Mouse (Mus musculus) forebrain, embryonic 12.5 days (tissue): ENCODE measurements around the gene Ccdc122. TPM values are rescaled to one million over a fixed set of nuclear protein-coding genes. Genes with fewer than 3 reads are reported as not detected.
"Not testable (repeated sequence)": the region's sequence is repeated elsewhere in the genome, so short reads cannot be mapped to it uniquely, and the experiment has no call there.

Experiments used
- ATAC-seq: fragments of 200-750 bp; cut with Nextera tagmentation; 2 replicates; pipeline ENCODE4 v1.8.0; 2017; ENCODE audit warnings: moderate TSS enrichment; ENCODE audit not compliant: low FRiP score
- H3K27ac ChIP-seq: fragments of 300-500 bp; sonication (generic); 2 replicates; pipeline ENCODE4 v1.5.1; 2016; ENCODE audit warnings: mild to moderate bottlenecking
- H3K27me3 ChIP-seq: fragments of 300-500 bp; sonication (generic); 2 replicates; pipeline ENCODE4 v1.6.1; 2016; ENCODE audit warnings: mild to moderate bottlenecking
- H3K36me3 ChIP-seq: fragments of 300-500 bp; sonication (generic); replicated peaks from 2 replicates; pipeline ENCODE4 v1.6.1; 2016; ENCODE audit warnings: mild to moderate bottlenecking
- H3K4me1 ChIP-seq: fragments of 300-500 bp; sonication (generic); 2 replicates; pipeline ENCODE4 v1.6.1; 2016
- H3K4me2 ChIP-seq: fragments of 300-500 bp; sonication (generic); 2 replicates; pipeline ENCODE4 v1.6.1; 2016; ENCODE audit warnings: mild to moderate bottlenecking, moderate library complexity
- H3K4me3 ChIP-seq: fragments of 300-500 bp; sonication (generic); replicated peaks from 2 replicates; pipeline ENCODE4 v1.5.1; 2016; ENCODE audit warnings: mild to moderate bottlenecking
- H3K9ac ChIP-seq: fragments of 300-500 bp; sonication (generic); 2 replicates; pipeline ENCODE4 v1.6.1; 2016; ENCODE audit warnings: mild to moderate bottlenecking
- H3K9me3 ChIP-seq: fragments of 300-500 bp; sonication (generic); 2 replicates; pipeline ENCODE4 v1.6.1; 2016
- WGBS: fragments of 180-500 bp; shearing (Covaris S2); methylation state at CpG from one replicate; pipeline ENCODE4 v1.1.7; 2016; 5-methylcytosine and 5-hydroxymethylcytosine counted together
- polyA plus RNA-seq: library from polyadenylated mRNA; unstranded; fragments of >200 nt; fragmentation: Nextera tagmentation; extraction: Ambion mirVana; gene quantifications from 2 replicates; pipeline ENCODE4 v1.2.1, GENCODE M21; 2016

Ccdc122 gene
- polyA plus RNA-seq, 1 experiment from 2014 or later: 1.8 TPM

- H3K36me3 ChIP-seq: no peaks in the 10 kb centered on the region
- no peak overlapping the region for H3K4me3 ChIP-seq
- H3K4me1 ChIP-seq: no peaks in the 10 kb centered on the region; the same call in 1 of the 2 replicates
- H3K27ac ChIP-seq: no peak overlapping the region
- H3K4me2 ChIP-seq: no peak overlapping the region
- ATAC-seq: no peak
- WGBS: 97% methylated on average over 3 of the region's 3 CpGs
- peaks cover 9% of the 10 kb centered on the region; the same call in 1 of the 2 replicates for H3K27me3 ChIP-seq
- H3K9ac ChIP-seq: no peak overlapping the region
- H3K9me3 ChIP-seq: no peaks in the 10 kb centered on the region
These were observed 3.2 kb upstream of the Ccdc122 start for GRCm38 (mm10) chr14:77033391-77033790.

- Histone ChIP-seq H3K36me3 (no peaks in the 10 kb centered on the region), H3K9me3 (no peaks in the 10 kb centered on the region), H3K4me1 (no peaks in the 10 kb centered on the region; the same call in 1 of the 2 replicates), H3K27ac (no peak overlapping the region), H3K4me2 (no peak overlapping the region), H3K9ac (no peak overlapping the region), H3K4me3 (no peak overlapping the region), H3K27me3 (peaks cover 9% of the 10 kb centered on the region; the same call in 1 of the 2 replicates)
- ATAC-seq: no peak
- WGBS: 59% methylated on average over 7 of the region's 7 CpGs
These were observed 2.2 kb upstream of the Ccdc122 start for GRCm38 (mm10) chr14:77034175-77034915.

GRCm38 (mm10) chr14:77034970-77035369, 1.6 kb upstream of the Ccdc122 start:
- no peak overlapping the region for H3K9ac ChIP-seq
- peaks cover 9% of the 10 kb centered on the region; the same call in 1 of the 2 replicates for H3K27me3 ChIP-seq
- no peak overlapping the region for H3K4me3 ChIP-seq
- H3K9me3 ChIP-seq: no peaks in the 10 kb centered on the region
- no peaks in the 10 kb centered on the region; the same call in 1 of the 2 replicates for H3K4me1 ChIP-seq
- no peak overlapping the region for H3K4me2 ChIP-seq
- no peak for ATAC-seq
- 85% methylated on average over 8 of the region's 8 CpGs for WGBS
- H3K27ac ChIP-seq: no peak overlapping the region
- H3K36me3 ChIP-seq: no peaks in the 10 kb centered on the region

GRCm38 (mm10) chr14:77037330-77037729, 758 bp downstream of the Ccdc122 start:
- Histone ChIP-seq H3K4me3 (no peak overlapping the region), H3K27ac (no peak overlapping the region), H3K4me1 (no peaks in the 10 kb centered on the region; the same call in 1 of the 2 replicates), H3K4me2 (no peak overlapping the region), H3K36me3 (no peaks in the 10 kb centered on the region), H3K9me3 (no peaks in the 10 kb centered on the region), H3K27me3 (peaks cover 9% of the 10 kb centered on the region; the same call in 1 of the 2 replicates), H3K9ac (no peak overlapping the region)
- no peak for ATAC-seq
- whole genome bisulfite sequencing: 87% methylated on average over 5 of the region's 5 CpGs

- Histone ChIP-seq H3K4me3 (no peak overlapping the region), H3K9me3 (no peaks in the 10 kb centered on the region), H3K27ac (no peak overlapping the region), H3K4me1 (no peaks in the 10 kb centered on the region; the same call in 1 of the 2 replicates), H3K27me3 (peaks cover 9% of the 10 kb centered on the region; the same call in 1 of the 2 replicates), H3K4me2 (no peak overlapping the region), H3K36me3 (no peaks in the 10 kb centered on the region), H3K9ac (no peak overlapping the region)
- whole genome bisulfite sequencing: 71% methylated on average over 8 of the region's 8 CpGs
- ATAC-seq: no peak
These were observed 1.4 kb downstream of the Ccdc122 start for GRCm38 (mm10) chr14:77037832-77038425.

- H3K36me3 ChIP-seq: no peaks in the 10 kb centered on the region
- no peak overlapping the region for H3K4me2 ChIP-seq
- no peak for ATAC-seq
- H3K27ac ChIP-seq: no peak overlapping the region
- no peaks in the 10 kb centered on the region for H3K27me3 ChIP-seq
- no peaks in the 10 kb centered on the region for H3K4me1 ChIP-seq
- no peak overlapping the region for H3K9ac ChIP-seq
- no peaks in the 10 kb centered on the region for H3K9me3 ChIP-seq
- no peak overlapping the region for H3K4me3 ChIP-seq
These were observed 16.7 kb downstream of the Ccdc122 start for GRCm38 (mm10) chr14:77053288-77053687.

- Histone ChIP-seq H3K36me3 (no peaks in the 10 kb centered on the region), H3K27ac (no peak overlapping the region), H3K9ac (no peak overlapping the region), H3K4me2 (no peak overlapping the region), H3K4me1 (no peaks in the 10 kb centered on the region), H3K27me3 (no peaks in the 10 kb centered on the region), H3K9me3 (no peaks in the 10 kb centered on the region), H3K4me3 (no peak overlapping the region)
- no peak for ATAC-seq
- 87% methylated on average over 1 of the region's 1 CpGs for WGBS
These were observed 32.8 kb downstream of the Ccdc122 start for GRCm38 (mm10) chr14:77069361-77069760.

- Histone ChIP-seq H3K4me1 (no peaks in the 10 kb centered on the region), H3K36me3 (no peaks in the 10 kb centered on the region), H3K27ac (no peak overlapping the region), H3K27me3 (no peaks in the 10 kb centered on the region), H3K9ac (no peak overlapping the region), H3K4me2 (no peak overlapping the region), H3K9me3 (no peaks in the 10 kb centered on the region), H3K4me3 (no peak overlapping the region)
- WGBS: 90% methylated on average over 5 of the region's 5 CpGs
- ATAC-seq: no peak
These were observed 44.7 kb downstream of the Ccdc122 start for GRCm38 (mm10) chr14:77081248-77081647.

GRCm38 (mm10) chr14:77100285-77100684, 63.7 kb downstream of the Ccdc122 start:
- Histone ChIP-seq H3K4me2 (no peak overlapping the region), H3K9ac (no peak overlapping the region), H3K27me3 (no peaks in the 10 kb centered on the region), H3K36me3 (no peaks in the 10 kb centered on the region), H3K27ac (no peak overlapping the region), H3K4me3 (no peak overlapping the region), H3K9me3 (no peaks in the 10 kb centered on the region), H3K4me1 (no peaks in the 10 kb centered on the region)
- WGBS: 81% methylated on average over 2 of the region's 2 CpGs
- ATAC-seq: no peak

GRCm38 (mm10) chr14:77110622-77111021, 74.0 kb downstream of the Ccdc122 start:
- H3K27ac ChIP-seq, H3K4me3 ChIP-seq, H3K27me3 ChIP-seq, H3K4me2 ChIP-seq, ATAC-seq, H3K4me1 ChIP-seq, H3K9ac ChIP-seq, H3K36me3 ChIP-seq, H3K9me3 ChIP-seq: not testable (repeated sequence)
- 80% methylated on average over 5 of the region's 5 CpGs for WGBS

- no peaks in the 10 kb centered on the region for H3K36me3 ChIP-seq
- H3K4me1 ChIP-seq: no peaks in the 10 kb centered on the region
- no peaks in the 10 kb centered on the region for H3K9me3 ChIP-seq
- H3K9ac ChIP-seq: no peak overlapping the region
- no peak overlapping the region for H3K4me3 ChIP-seq
- WGBS: 95% methylated on average over 5 of the region's 5 CpGs
- H3K27ac ChIP-seq: no peak overlapping the region
- H3K27me3 ChIP-seq: no peaks in the 10 kb centered on the region
- ATAC-seq: no peak
- H3K4me2 ChIP-seq: no peak overlapping the region
These were observed 94.0 kb downstream of the Ccdc122 start for GRCm38 (mm10) chr14:77130612-77131011.

- no peak for ATAC-seq
These were observed 100.4 kb downstream of the Ccdc122 start for GRCm38 (mm10) chr14:77136936-77137335.

More at GRCm38 (mm10) chr14:77136936-77137335, 100.4 kb downstream of the Ccdc122 start:
- peaks cover 14% of the 10 kb centered on the region; the same call in 1 of the 2 replicates for H3K27me3 ChIP-seq
- H3K4me3 ChIP-seq: no peak overlapping the region
- no peaks in the 10 kb centered on the region for H3K36me3 ChIP-seq
- no peak overlapping the region for H3K4me2 ChIP-seq
- no peak overlapping the region for H3K27ac ChIP-seq
- H3K9me3 ChIP-seq: no peaks in the 10 kb centered on the region
- 50% methylated on average over 6 of the region's 6 CpGs for WGBS
- H3K9ac ChIP-seq: no peak overlapping the region
- peaks cover 9% of the 10 kb centered on the region for H3K4me1 ChIP-seq
